Mouse (Mus musculus): ENCODE measurements around the gene Mapk8ip3. TPM values are rescaled to one million over a fixed set of nuclear protein-coding genes. Genes with fewer than 3 reads are reported as not detected.
A peak's percentile ranks its signal among the peaks of the same experiment; 100 is the strongest.
"Not testable (repeated sequence)": the region's sequence is repeated elsewhere in the genome, so short reads cannot be mapped to it uniquely, and the experiment has no call there.

Gene Mapk8ip3
- 66.3 TPM for polyA plus RNA-seq (2021)

- H3K27me3 ChIP-seq: no peaks in the 10 kb centered on the region
- no peak for DNase-seq (ENCODE audit: low read depth, low spot score)
- in situ Hi-C loops (cut with MboI; ENCODE audit: low pct_unique_long_range_greater_than_20kb): loop anchor here (5.0 kb wide), 1 partner anchor 81 kb away; the partner anchor contains the start of genes Cramp1l and Ift140
- POLR2A ChIA-PET: interaction anchor here (0.9 to 1.0 kb wide), 2 partner anchors 10 to 46 kb away, joined by 3 to 4 read pairs; no protein-coding TSS in a partner anchor
- TF ChIP-seq CTCF (IDR thresholded peaks at IDR 0.05): peak; percentile 62
- peak; percentile 72 for ATAC-seq
- CTCF ChIA-PET: interaction anchor here (1.6 kb wide), 1 partner anchor 24 kb away, joined by 3 read pairs; the partner anchor contains the start of gene Jpt2
Measured at GRCm38 (mm10) chr17:24936259-24937237, at the start of gene Mapk8ip3. TSS of gene Mapk8ip3 (minus strand) at chr17:24936977.

GRCm38 (mm10) chr17:24960852-24961715 is 24.3 kb upstream of the Mapk8ip3 start:
- no peak for TF ChIP-seq CTCF (IDR thresholded peaks at IDR 0.05)

GRCm38 (mm10) chr17:24960135-24960851 is 23.5 kb upstream of the Mapk8ip3 start, which contains the start of gene Jpt2:
TSS of gene Jpt2 (minus strand) at chr17:24960689.
- in situ Hi-C loops (cut with MboI; ENCODE audit: low pct_unique_long_range_greater_than_20kb): no loop called here
- peak; percentile 99 for ATAC-seq
- DNase-seq (ENCODE audit: low read depth, low spot score): peak; percentile 89
- POLR2A ChIA-PET: no interaction called here
- CTCF ChIA-PET: interaction anchor here (1.5 to 1.8 kb wide), 2 partner anchors 10 to 24 kb away, joined by 3 to 4 read pairs; partner anchors contain the start of gene Mapk8ip3
- TF ChIP-seq CTCF (IDR thresholded peaks at IDR 0.05): no peak
- no peaks in the 10 kb centered on the region for H3K27me3 ChIP-seq

More at GRCm38 (mm10) chr17:24960852-24961715, 24.3 kb upstream of the Mapk8ip3 start:
- DNase-seq (ENCODE audit: low read depth, low spot score) (no peak), ATAC-seq (peak; percentile 24)
- ChIA-PET CTCF (interaction anchor here (1.1 to 1.8 kb wide), 3 partner anchors 10 to 24 kb away, joined by 3 to 4 read pairs (median 3); partner anchors contain the start of gene Mapk8ip3), POLR2A (no interaction called here)
- H3K27me3 ChIP-seq: no peaks in the 10 kb centered on the region
- in situ Hi-C loops (cut with MboI; ENCODE audit: low pct_unique_long_range_greater_than_20kb): no loop called here

- TF ChIP-seq CTCF (IDR thresholded peaks at IDR 0.05): no peak
- no peak for DNase-seq (ENCODE audit: low read depth, low spot score)
- H3K27me3 ChIP-seq: no peaks in the 10 kb centered on the region
- no peak for ATAC-seq
- POLR2A ChIA-PET: no interaction called here
- in situ Hi-C loops (cut with MboI; ENCODE audit: low pct_unique_long_range_greater_than_20kb): no loop called here
- CTCF ChIA-PET: interaction anchor here (0.6 to 1.8 kb wide), 3 partner anchors 11 to 244 kb away, joined by 3 to 4 read pairs (median 3); partner anchors contain the start of gene Mapk8ip3
Measured at GRCm38 (mm10) chr17:24959371-24959770, 22.6 kb upstream of the Mapk8ip3 start.

- in situ Hi-C loops (cut with MboI; ENCODE audit: low pct_unique_long_range_greater_than_20kb): no loop called here
- no peak for ATAC-seq
- no peaks in the 10 kb centered on the region for H3K27me3 ChIP-seq
- ChIA-PET POLR2A (interaction anchor here (0.6 kb wide), 1 partner anchor 38 kb away, joined by 3 read pairs; no protein-coding TSS in a partner anchor), CTCF (interaction anchor here (1.0 to 1.8 kb wide), 2 partner anchors 11 to 66 kb away, joined by 3 to 6 read pairs; no protein-coding TSS in a partner anchor)
- no peak for DNase-seq (ENCODE audit: low read depth, low spot score)
- TF ChIP-seq CTCF (IDR thresholded peaks at IDR 0.05): no peak
Measured at GRCm38 (mm10) chr17:24953291-24953690, 16.5 kb upstream of the Mapk8ip3 start.

GRCm38 (mm10) chr17:24950671-24951070 is 13.9 kb upstream of the Mapk8ip3 start:
- ATAC-seq (no peak), DNase-seq (ENCODE audit: low read depth, low spot score) (no peak)
- no peak for TF ChIP-seq CTCF (IDR thresholded peaks at IDR 0.05)
- H3K27me3 ChIP-seq: no peaks in the 10 kb centered on the region
- ChIA-PET CTCF (interaction anchor here (0.8 kb wide), 1 partner anchor 8 kb away, joined by 3 read pairs; no protein-coding TSS in a partner anchor), POLR2A (no interaction called here)
- in situ Hi-C loops (cut with MboI; ENCODE audit: low pct_unique_long_range_greater_than_20kb): no loop called here

GRCm38 (mm10) chr17:24948204-24948603 is 11.4 kb upstream of the Mapk8ip3 start:
- no peak for ATAC-seq
- in situ Hi-C loops (cut with MboI; ENCODE audit: low pct_unique_long_range_greater_than_20kb): no loop called here
- POLR2A ChIA-PET: no interaction called here
- H3K27me3 ChIP-seq: no peaks in the 10 kb centered on the region
- CTCF ChIA-PET: interaction anchor here (0.9 to 1.3 kb wide), 2 partner anchors 10 kb away, joined by 4 read pairs; no protein-coding TSS in a partner anchor
- no peak for TF ChIP-seq CTCF (IDR thresholded peaks at IDR 0.05)
- no peak for DNase-seq (ENCODE audit: low read depth, low spot score)

GRCm38 (mm10) chr17:24943589-24943988 is 6.8 kb upstream of the Mapk8ip3 start:
- ATAC-seq; H3K27me3 ChIP-seq; POLR2A ChIA-PET; in situ Hi-C loops (cut with MboI; ENCODE audit: low pct_unique_long_range_greater_than_20kb); DNase-seq (ENCODE audit: low read depth, low spot score): not testable (repeated sequence)
- CTCF ChIA-PET: interaction anchor here (1.4 kb wide), 1 partner anchor 11 kb away, joined by 3 read pairs; no protein-coding TSS in a partner anchor

GRCm38 (mm10) chr17:24943036-24943435 is 6.3 kb upstream of the Mapk8ip3 start:
- no peak for TF ChIP-seq CTCF (IDR thresholded peaks at IDR 0.05)
- ChIA-PET POLR2A (no interaction called here), CTCF (interaction anchor here (0.7 to 1.0 kb wide), 3 partner anchors 7 to 38 kb away, joined by 3 read pairs; no protein-coding TSS in a partner anchor)
- H3K27me3 ChIP-seq: no peaks in the 10 kb centered on the region
- in situ Hi-C loops (cut with MboI; ENCODE audit: low pct_unique_long_range_greater_than_20kb): no loop called here
- DNase-seq (ENCODE audit: low read depth, low spot score): no peak
- no peak for ATAC-seq

All from Patski (cell line).